ENCODE assay signal across 19 mouse cellular contexts in genomic region chr17:78518355-78518754, GRCm38 (mm10). TPM values are rescaled to one million over a fixed set of nuclear protein-coding genes. Genes with fewer than 3 reads are reported as not detected.
DNase-seq lines count a peak whose midpoint lies in the region; ATAC-seq and TF ChIP-seq lines count a peak whose summit lies in the region.
"Had no signal": no experiment of that assay in that cellular context is flagged by ENCODE, and none has a peak within 500 bp of the region (broad histone marks: within the 10 kb centered on the region; RNA-seq: fewer than 3 reads in every experiment).

No protein-coding gene starts in this region.

- no peak for ATAC-seq in heart, postnatal 0 days (ENCODE audit: insufficient read depth, low read depth)
- no peak for ATAC-seq in heart, embryonic 11.5 days (replicated peaks; ENCODE audit: insufficient number of reproducible peaks, low FRiP score, low TSS enrichment)
- ATAC-seq in common myeloid progenitor, adult 5-6 weeks (replicated peaks; ENCODE audit: low read depth, poor library complexity, severe bottlenecking), result peak; percentile 54
- peak; percentile 68 for ATAC-seq in megakaryocyte progenitor cell, adult 5-6 weeks (replicated peaks; ENCODE audit: poor library complexity)
- ATAC-seq: activated CD4-positive, CD25-positive, alpha-beta regulatory T cell, adult 4 months; forebrain, embryonic 16.5 days; intestine, embryonic 16.5 days; Patski had no signal

- no peak for TF ChIP-seq EP300 in heart, postnatal 0 days (IDR thresholded peaks at IDR 0.05; ENCODE audit: low read depth)

- no peaks in the 10 kb centered on the region for H3K27me3 ChIP-seq in heart, postnatal 0 days (ENCODE audit: control insufficient read depth, insufficient read depth, low read length)
- no peaks in the 10 kb centered on the region for H3K27me3 ChIP-seq in heart, embryonic 11.5 days (ENCODE audit: control insufficient read depth, insufficient read depth, low read length)
- H3K27me3 ChIP-seq: CH12.LX; embryonic facial prominence, embryonic 12.5 days; forebrain, embryonic 12.5 days; heart, embryonic 15.5 days; hindbrain, embryonic 15.5 days; Patski had no signal

- WGBS in heart, postnatal 0 days, result 38% methylated on average over 7 of the region's 7 CpGs
- WGBS in heart, embryonic 11.5 days (ENCODE audit: insufficient replicate concordance), result 52% methylated on average over 7 of the region's 7 CpGs

- no peaks in the 10 kb centered on the region for H3K36me3 ChIP-seq in heart, postnatal 0 days (replicated peaks; ENCODE audit: control insufficient read depth, insufficient read depth, low read length)
- no peaks in the 10 kb centered on the region for H3K36me3 ChIP-seq in heart, embryonic 11.5 days (ENCODE audit: control insufficient read depth, insufficient read depth, low read length)
- H3K36me3 ChIP-seq: embryonic facial prominence, embryonic 12.5 days; forebrain, embryonic 12.5 days; heart, embryonic 15.5 days; hindbrain, embryonic 15.5 days had no signal

- DNase-seq in gastrocnemius, adult 18-20 months (ENCODE audit: low spot score), result peak; percentile 30
- DNase-seq in gastrocnemius, postnatal 25 days, result no peak
- peak; percentile 15 for DNase-seq in heart, postnatal 0 days (ENCODE audit: low spot score)
- no peak for DNase-seq in left cerebral cortex, postnatal 10 days (ENCODE audit: extremely low spot score in 1 of 2, low spot score in 2 of 2)
- DNase-seq: cerebellum, adult 2 months; cerebellum, postnatal 10 days; embryo, embryonic 11 days had no signal

- no peaks in the 10 kb centered on the region for H3K9me3 ChIP-seq in heart, postnatal 0 days (replicated peaks; ENCODE audit: control insufficient read depth, low read length)
- no peaks in the 10 kb centered on the region for H3K9me3 ChIP-seq in heart, embryonic 11.5 days (replicated peaks; ENCODE audit: control insufficient read depth, low read length)
- H3K9me3 ChIP-seq: embryonic facial prominence, embryonic 12.5 days; forebrain, embryonic 12.5 days; heart, embryonic 15.5 days; hindbrain, embryonic 15.5 days had no signal

- H3K9ac ChIP-seq in heart, postnatal 0 days (replicated peaks; ENCODE audit: low read depth, low read length), result no peak overlapping the region
- no peak overlapping the region for H3K9ac ChIP-seq in heart, embryonic 11.5 days (ENCODE audit: low read depth, low read length)
- H3K9ac ChIP-seq: embryonic facial prominence, embryonic 12.5 days; forebrain, embryonic 12.5 days; heart, embryonic 15.5 days; hindbrain, embryonic 15.5 days had no signal

- TF ChIP-seq CTCF in heart, postnatal 0 days (IDR thresholded peaks at IDR 0.05; ENCODE audit: low read depth), result no peak

- no peak overlapping the region for H3K4me2 ChIP-seq in heart, postnatal 0 days (ENCODE audit: low read depth, low read length)
- H3K4me2 ChIP-seq in heart, embryonic 11.5 days, result no peak overlapping the region
- H3K4me2 ChIP-seq: embryonic facial prominence, embryonic 12.5 days; forebrain, embryonic 12.5 days; heart, embryonic 15.5 days; hindbrain, embryonic 15.5 days had no signal

- H3K27ac ChIP-seq in heart, postnatal 0 days (ENCODE audit: low read depth), result no peak overlapping the region
- H3K27ac ChIP-seq in heart, embryonic 11.5 days (ENCODE audit: low read depth, low read length), result no peak overlapping the region
- H3K27ac ChIP-seq: embryonic facial prominence, embryonic 12.5 days; forebrain, embryonic 12.5 days; heart, embryonic 15.5 days; hindbrain, embryonic 15.5 days had no signal

- no peaks in the 10 kb centered on the region for H3K4me1 ChIP-seq in heart, postnatal 0 days (ENCODE audit: control insufficient read depth, insufficient read depth)
- peaks cover 4% of the 10 kb centered on the region for H3K4me1 ChIP-seq in heart, embryonic 11.5 days (ENCODE audit: control insufficient read depth, insufficient read depth, low read length)

- intact Hi-C loops in left cerebral cortex, postnatal 10 days (cut with DNase I), result no loop called here

- H3K4me3 ChIP-seq in heart, postnatal 0 days (ENCODE audit: low read depth, low read length), result no peak overlapping the region
- no peak overlapping the region for H3K4me3 ChIP-seq in heart, embryonic 11.5 days (ENCODE audit: low read depth, low read length)
- H3K4me3 ChIP-seq: embryonic facial prominence, embryonic 12.5 days; forebrain, embryonic 12.5 days; heart, embryonic 15.5 days; hindbrain, embryonic 15.5 days had no signal

RNA-seq across cellular contexts. Expression of gene Vit, which starts 10.5 kb away (rescaled TPM):
- total RNA-seq in gastrocnemius, adult 18-20 months (2021), result 1 to 10 TPM in 1 of 2 experiments, under 1 TPM in 1; 0.98 to 2.5 TPM
- total RNA-seq in gastrocnemius, postnatal 25 days (2021), result 1 to 10 TPM; 1.8 TPM
- total RNA-seq in heart, postnatal 0 days (2014; rRNA removed; ENCODE audit: low replicate concordance), result 0.80 TPM in 1 of 2 replicates, not detected in the other
- 0.61 and 0.69 TPM in 2 replicates for polyA plus RNA-seq in heart, postnatal 0 days (2015; fragmentation: Nextera tagmentation; extraction: Ambion mirVana)
- 0.21 TPM in 1 of 2 replicates, not detected in the other for polyA plus RNA-seq in heart, embryonic 11.5 days (2014; fragmentation: Nextera tagmentation; extraction: Ambion mirVana)
- 2.1 and 2.3 TPM in 2 replicates for total RNA-seq in common myeloid progenitor, adult 5-6 weeks (2017)
- total RNA-seq in megakaryocyte progenitor cell, adult 5-6 weeks (2015), result 0.77 and 0.83 TPM in 2 replicates
- total RNA-seq in megakaryocyte progenitor cell, adult 5-6 weeks (2017), result 0.88 and 1.1 TPM in 2 replicates
- 1 to 10 TPM; 5.1 to 6.0 TPM for total RNA-seq in left cerebral cortex, postnatal 10 days (2021)
- total RNA-seq: CH12.LX had no signal
- polyA plus RNA-seq: activated CD4-positive, CD25-positive, alpha-beta regulatory T cell, adult 4 months had no signal

Comparison
In these comparisons a context has a peak if more than half of its experiments do, and no peak if none do; other contexts are left out.
1. DNase-seq: peak in gastrocnemius, adult 18-20 months (single experiment) and heart, postnatal 0 days (single experiment); none in gastrocnemius, postnatal 25 days (single experiment) and left cerebral cortex, postnatal 10 days (0 of 2).
2. ATAC-seq: peak in common myeloid progenitor, adult 5-6 weeks (single experiment) and megakaryocyte progenitor cell, adult 5-6 weeks (single experiment); none in heart, postnatal 0 days (single experiment) and heart, embryonic 11.5 days (single experiment).